Mouse (Mus musculus) heart, adult 10 weeks (tissue): ENCODE results near the gene Cyld. TPM values are rescaled to one million over a fixed set of nuclear protein-coding genes. Genes with fewer than 3 reads are reported as not detected.

ENCODE experiments used
- polyA plus RNA-seq: library from polyadenylated mRNA; stranded (reverse); fragments of 350-450 nt; fragmentation: Illumina TruSeq; extraction: RNeasy Lipid Tissue Mini Kit (QIAGEN cat#74804); gene quantifications from one replicate; pipeline ENCODE4 v1.2.3, GENCODE M21; 2014; ENCODE audit warnings: low read depth, low replicate concordance

Gene Cyld
- 17.7 TPM for polyA plus RNA-seq

GRCm38 (mm10) chr8:88696721-88697641 is at the start of gene Cyld:
TSS of gene Cyld (plus strand) at chr8:88697028.

Other genes with a start within 250 kb of the Cyld start
- gene Nkd1, start 175.7 kb upstream of the Cyld start, polyA plus RNA-seq: 3.0 TPM
- 1.7 TPM for gene Snx20, start 60.9 kb upstream of the Cyld start, polyA plus RNA-seq
- gene Nod2, start 49.7 kb upstream of the Cyld start, polyA plus RNA-seq: 1.4 TPM